Mouse (Mus musculus) megakaryocyte, embryonic 14.5 days (primary cell): ENCODE measurements around the gene Asic1.

Experiments
- FLI1 ChIP-seq: IDR thresholded peaks from 2 replicates; pipeline ENCODE4 v1.6.1; 2012; ENCODE audit warnings: low read length, inconsistent platforms, mixed read lengths
- GATA1 ChIP-seq: IDR thresholded peaks from 3 replicates; pipeline ENCODE4 v1.6.1; 2012; ENCODE audit warnings: mixed read lengths, low read length, inconsistent platforms, borderline replicate concordance

GRCm38 (mm10) chr15:99631618-99632017, 38.5 kb upstream of the Asic1 start:
- TF ChIP-seq GATA1: no peak
- no peak for TF ChIP-seq FLI1
